16 mouse cellular contexts compared by ENCODE assay signal in genomic region chr7:130764160-130764559, GRCm38 (mm10). TPM values are rescaled to one million over a fixed set of nuclear protein-coding genes. Genes with fewer than 3 reads are reported as not detected.
"Had no signal": no experiment of that assay in that cellular context is flagged by ENCODE, and none has a peak within 500 bp of the region (broad histone marks: within the 10 kb centered on the region; RNA-seq: fewer than 3 reads in every experiment).

No protein-coding gene starts in this region.

- DNase-seq: lung, adult 2 months; lung, postnatal 14 days; lung, postnatal 36 days; right cerebral cortex, postnatal 14 days; thymus, adult 2 months; thymus, postnatal 25 days; thymus, postnatal 4 days had no signal

RNA-seq across cellular contexts. Expression of gene Btbd16, which starts 9.7 kb away (rescaled TPM):
- total RNA-seq: midbrain, postnatal 0 days; neutrophil, adult 5-6 weeks had no signal
- polyA plus RNA-seq: lung, adult 2 months; lung, embryonic 15.5 days; lung, postnatal 0 days; macrophage; midbrain, embryonic 11.5 days; midbrain, embryonic 13.5 days; midbrain, embryonic 15.5 days; neural tube, embryonic 14.5 days had no signal
